Mouse (Mus musculus): ENCODE data around the gene Ankrd55. TPM values are rescaled to one million over a fixed set of nuclear protein-coding genes. Genes with fewer than 3 reads are reported as not detected.

Ankrd55 gene
- total and polyA plus RNA-seq, 3 experiments = 1.1 to 2.2 (median 1.1) TPM

DNA sequence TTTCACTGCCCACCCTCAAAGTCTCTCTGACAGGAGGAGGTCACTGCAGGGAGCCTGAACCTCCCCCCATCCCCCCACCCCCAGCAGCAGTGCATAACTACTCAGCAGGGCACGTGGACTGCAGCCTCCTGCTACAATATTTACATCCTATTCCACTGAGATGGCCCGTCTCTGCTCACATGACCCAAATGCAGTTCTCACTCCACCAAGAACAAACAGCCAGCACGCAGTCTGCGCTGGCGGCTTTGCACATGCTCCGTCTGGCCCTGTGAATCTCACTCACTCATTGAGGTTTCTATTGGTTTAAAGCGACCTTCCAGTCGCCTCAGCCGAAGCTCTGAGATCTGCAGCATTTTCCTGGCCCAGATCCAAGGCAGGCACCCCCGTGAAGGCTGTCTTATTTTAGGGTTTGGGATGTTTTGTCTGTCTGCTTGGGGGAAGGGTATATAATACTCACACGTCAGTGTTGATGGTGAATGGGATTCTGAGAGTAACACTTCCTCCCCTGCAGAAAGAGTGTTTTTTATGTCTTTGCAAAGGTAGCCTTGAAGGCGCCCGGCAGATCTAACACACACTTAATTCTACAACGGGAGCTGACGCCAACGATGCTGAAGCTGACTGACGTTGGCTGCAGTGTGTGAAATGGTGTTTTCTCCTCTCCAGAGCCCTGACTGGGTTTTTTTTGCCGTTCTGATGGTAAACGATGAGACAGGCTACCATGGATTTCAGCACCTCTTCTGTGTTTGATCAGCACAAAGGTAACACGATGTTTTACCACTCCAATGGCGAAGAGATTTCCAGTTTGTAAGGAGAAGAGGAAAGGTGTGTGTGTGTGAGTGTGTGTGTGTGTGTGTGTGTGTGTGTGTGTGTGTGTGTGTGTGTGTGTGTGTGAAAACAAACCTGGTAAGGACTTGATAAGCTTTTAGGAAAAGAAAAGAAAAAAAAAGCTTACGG, at the start of gene Ankrd55 (continued):
- TF ChIP-seq MEF2A (IDR thresholded peaks at IDR 0.05; ENCODE audit: borderline replicate concordance, low read depth, low read length) = no peak; the same call in 1 of the 2 replicates

- Histone ChIP-seq H3K27me3 (replicated peaks) (no peaks in the 10 kb centered on the region), H3K9me3 (replicated peaks; ENCODE audit: low read length) (no peaks in the 10 kb centered on the region), H3K79me2 (replicated peaks; ENCODE audit: control insufficient read depth, extremely low read depth, insufficient read depth, poor library complexity, severe bottlenecking) (no peaks in the 10 kb centered on the region), H3K4me2 (ENCODE audit: insufficient read depth, low read depth, poor library complexity, severe bottlenecking) (no peak overlapping the region), H3K4me1 (ENCODE audit: control insufficient read depth in 1 of 2, insufficient read depth in 2 of 2) (peaks cover 0 to 13% of the 10 kb centered on the region in 2 experiments; a peak in 3 of 4 replicates), H3K4me3 (replicated peaks in 1 of 3; ENCODE audit: low read depth in 2 of 3, low read length in 2 of 3, poor library complexity in 1 of 3) (no peak overlapping the region), H3K27ac (ENCODE audit: insufficient read depth, low read depth) (no peak overlapping the region), H3K9ac (ENCODE audit: insufficient read depth, low read depth) (no peak overlapping the region), H3K36me3 (replicated peaks in 1 of 2; ENCODE audit: control insufficient read depth in 1 of 2, insufficient read depth in 1 of 2, low read length in 1 of 2) (no peaks in the 10 kb centered on the region)
- in situ Hi-C loops (cut with MboI; ENCODE audit: low pct_ligation_motif_present, low pct_unique_long_range_greater_than_20kb, low sequenced_read_pairs) = no loop called here
- dilution Hi-C loops (cut with MboI; ENCODE audit: extremely low pct_ligation_motif_present, extremely low pct_unique_long_range_greater_than_20kb, low sequenced_read_pairs) = loop anchor here (25.0 kb wide), 1 partner anchor 452 kb away; no protein-coding TSS in a partner anchor
- no peak for DNase-seq (ENCODE audit: extremely low read depth)
- TF ChIP-seq JUND (conservative IDR thresholded peaks at IDR 0.05; ENCODE audit: low read depth, low read length) = no peak
- TF ChIP-seq UBTF (IDR thresholded peaks at IDR 0.05; ENCODE audit: low read depth, low read length) = no peak
- no peak for TF ChIP-seq ETS1 (conservative IDR thresholded peaks at IDR 0.05; ENCODE audit: low read depth, low read length)
- no peak for TF ChIP-seq MXI1 (IDR thresholded peaks at IDR 0.05; ENCODE audit: low read depth, low read length)
- no peak for TF ChIP-seq POLR2AphosphoS2 (IDR thresholded peaks at IDR 0.05; ENCODE audit: low read depth, low read length)
- TF ChIP-seq ELF1 (IDR thresholded peaks at IDR 0.05; ENCODE audit: low read depth, low read length) = no peak
- no peak for TF ChIP-seq E2F4 (IDR thresholded peaks at IDR 0.05; ENCODE audit: insufficient replicate concordance, low read depth, low read length)
- TF ChIP-seq KAT2A (IDR thresholded peaks at IDR 0.05; ENCODE audit: insufficient replicate concordance, low read length) = no peak
- no peak for TF ChIP-seq MAX (IDR thresholded peaks at IDR 0.05; ENCODE audit: low read length)
Observed at GRCm38 (mm10) chr13:112239239-112239638, 49.0 kb upstream of the Ankrd55 start.

DNA sequence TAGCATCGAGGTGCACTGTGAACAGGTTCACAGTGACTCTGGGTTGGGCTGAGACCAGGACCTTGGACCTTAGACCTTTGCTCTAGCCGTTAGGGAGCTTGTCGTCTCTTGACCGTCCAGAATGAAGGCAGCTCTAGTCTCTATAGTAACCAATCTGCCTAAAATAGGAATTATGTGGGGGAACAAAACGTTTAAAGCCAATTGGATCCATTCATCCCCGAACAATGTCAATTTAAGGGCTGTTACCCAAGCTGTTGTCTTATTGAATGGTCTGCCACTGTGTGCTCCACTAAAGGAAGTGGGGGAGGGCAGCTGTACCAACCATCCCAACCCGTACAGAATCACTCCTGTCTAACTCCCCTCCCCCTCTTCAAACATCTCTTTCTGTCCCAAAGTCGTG, 46.8 kb upstream of the Ankrd55 start:
- in situ Hi-C loops (cut with MboI; ENCODE audit: low pct_ligation_motif_present, low pct_unique_long_range_greater_than_20kb, low sequenced_read_pairs) = no loop called here
- no peak for DNase-seq (ENCODE audit: extremely low read depth)
- H3K4me2 ChIP-seq (ENCODE audit: insufficient read depth, low read depth, poor library complexity, severe bottlenecking) = no peak overlapping the region

More for the DNA sequence above, 46.8 kb upstream of the Ankrd55 start:
- Histone ChIP-seq H3K4me1 (ENCODE audit: control insufficient read depth in 1 of 2, insufficient read depth in 2 of 2) (peaks cover 0 to 13% of the 10 kb centered on the region in 2 experiments; a peak in 3 of 4 replicates), H3K27me3 (replicated peaks) (no peaks in the 10 kb centered on the region), H3K9ac (ENCODE audit: insufficient read depth, low read depth) (no peak overlapping the region), H3K36me3 (replicated peaks in 1 of 2; ENCODE audit: control insufficient read depth in 1 of 2, insufficient read depth in 1 of 2, low read length in 1 of 2) (no peaks in the 10 kb centered on the region), H3K27ac (ENCODE audit: insufficient read depth, low read depth) (no peak overlapping the region), H3K9me3 (replicated peaks; ENCODE audit: low read length) (peaks cover 4% of the 10 kb centered on the region), H3K79me2 (replicated peaks; ENCODE audit: control insufficient read depth, extremely low read depth, insufficient read depth, poor library complexity, severe bottlenecking) (no peaks in the 10 kb centered on the region), H3K4me3 (replicated peaks in 1 of 3; ENCODE audit: low read depth in 2 of 3, low read length in 2 of 3, poor library complexity in 1 of 3) (no peak overlapping the region)
- no peak for TF ChIP-seq CHD2 (IDR thresholded peaks at IDR 0.05; ENCODE audit: low read length)
- no peak for TF ChIP-seq NRF1 (IDR thresholded peaks at IDR 0.05; ENCODE audit: low read depth, low read length)
- TF ChIP-seq MEF2A (IDR thresholded peaks at IDR 0.05; ENCODE audit: borderline replicate concordance, low read depth, low read length) = no peak
- no peak for TF ChIP-seq MAZ (IDR thresholded peaks at IDR 0.05; ENCODE audit: low read depth, low read length)
- no peak for TF ChIP-seq JUND (conservative IDR thresholded peaks at IDR 0.05; ENCODE audit: low read depth, low read length)
- dilution Hi-C loops (cut with MboI; ENCODE audit: extremely low pct_ligation_motif_present, extremely low pct_unique_long_range_greater_than_20kb, low sequenced_read_pairs) = loop anchor here (25.0 kb wide), 1 partner anchor 454 kb away; no protein-coding TSS in a partner anchor
